Mouse (Mus musculus): ENCODE data around the gene Chrne. TPM values are rescaled to one million over a fixed set of nuclear protein-coding genes. Genes with fewer than 3 reads are reported as not detected.

Gene Chrne
- polyA plus RNA-seq, 1 experiment from 2014 or later: not detected

GRCm38 (mm10) chr11:70638293-70638692 is 19.3 kb upstream of the Chrne start:
- Histone ChIP-seq H3K9ac (no peak overlapping the region), H3K27me3 (ENCODE audit: control insufficient read depth, insufficient read depth, low read length) (no peaks in the 10 kb centered on the region), H3K9me3 (ENCODE audit: control insufficient read depth, low read length) (no peaks in the 10 kb centered on the region), H3K4me3 (replicated peaks; ENCODE audit: low read length) (no peak overlapping the region), H3K4me1 (replicated peaks; ENCODE audit: control insufficient read depth, insufficient read depth, low read length) (no peaks in the 10 kb centered on the region), H3K36me3 (replicated peaks; ENCODE audit: control insufficient read depth, insufficient read depth) (peaks cover 8% of the 10 kb centered on the region; the same call in 1 of the 2 replicates), H3K4me2 (replicated peaks) (no peak overlapping the region), H3K27ac (no peak overlapping the region)
- DNase-seq (ENCODE audit: low spot score) (no peak), ATAC-seq (ENCODE audit: low FRiP score) (no peak)
- 95% methylated on average over 1 of the region's 1 CpGs for WGBS

GRCm38 (mm10) chr11:70637764-70638163 is 18.7 kb upstream of the Chrne start:
- no peak overlapping the region for H3K27ac ChIP-seq
- ATAC-seq (ENCODE audit: low FRiP score): no peak
- no peaks in the 10 kb centered on the region for H3K4me1 ChIP-seq (replicated peaks; ENCODE audit: control insufficient read depth, insufficient read depth, low read length)
- H3K9ac ChIP-seq: no peak overlapping the region
- WGBS: 100% methylated on average over 1 of the region's 1 CpGs
- H3K27me3 ChIP-seq (ENCODE audit: control insufficient read depth, insufficient read depth, low read length): no peaks in the 10 kb centered on the region
- H3K9me3 ChIP-seq (ENCODE audit: control insufficient read depth, low read length): no peaks in the 10 kb centered on the region
- no peak overlapping the region for H3K4me2 ChIP-seq (replicated peaks)
- H3K4me3 ChIP-seq (replicated peaks; ENCODE audit: low read length): no peak overlapping the region
- DNase-seq (ENCODE audit: low spot score): no peak
- peaks cover 3% of the 10 kb centered on the region; the same call in 1 of the 2 replicates for H3K36me3 ChIP-seq (replicated peaks; ENCODE audit: control insufficient read depth, insufficient read depth)

DNA sequence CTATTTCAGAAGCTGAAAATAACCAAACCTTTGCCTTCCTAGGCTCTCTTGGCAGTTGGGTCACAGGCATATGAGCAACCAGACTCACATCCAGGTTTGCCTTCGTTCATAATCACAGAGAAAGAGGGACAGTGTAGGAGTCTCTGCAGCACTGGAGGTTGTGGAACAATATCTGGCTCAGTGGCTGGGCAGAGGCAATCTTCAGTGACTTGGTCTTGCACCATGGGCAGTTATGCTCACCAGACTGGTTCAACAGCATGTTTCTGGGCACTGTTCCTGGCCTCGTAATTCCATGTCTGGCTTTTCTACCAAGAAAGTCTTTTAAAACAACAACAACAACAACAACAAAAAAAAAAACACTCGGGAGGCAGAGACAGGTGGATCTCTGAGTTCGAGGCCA is 16.6 kb upstream of the Chrne start:
- H3K27me3 ChIP-seq (ENCODE audit: control insufficient read depth, insufficient read depth, low read length): no peaks in the 10 kb centered on the region
- no peaks in the 10 kb centered on the region for H3K36me3 ChIP-seq (replicated peaks; ENCODE audit: control insufficient read depth, insufficient read depth)
- H3K27ac ChIP-seq: no peak overlapping the region
- H3K4me1 ChIP-seq (replicated peaks; ENCODE audit: control insufficient read depth, insufficient read depth, low read length): no peaks in the 10 kb centered on the region
- no peaks in the 10 kb centered on the region for H3K9me3 ChIP-seq (ENCODE audit: control insufficient read depth, low read length)
- 86% methylated on average over 4 of the region's 4 CpGs for WGBS
- ATAC-seq (ENCODE audit: low FRiP score): no peak
- H3K9ac ChIP-seq: no peak overlapping the region
- no peak for DNase-seq (ENCODE audit: low spot score)
- no peak overlapping the region for H3K4me2 ChIP-seq (replicated peaks)
- no peak overlapping the region for H3K4me3 ChIP-seq (replicated peaks; ENCODE audit: low read length)

GRCm38 (mm10) chr11:70630129-70630528 is 11.1 kb upstream of the Chrne start:
- DNase-seq (ENCODE audit: low spot score): no peak
- Histone ChIP-seq H3K9me3 (ENCODE audit: control insufficient read depth, low read length) (no peaks in the 10 kb centered on the region), H3K36me3 (replicated peaks; ENCODE audit: control insufficient read depth, insufficient read depth) (no peaks in the 10 kb centered on the region), H3K27ac (no peak overlapping the region), H3K27me3 (ENCODE audit: control insufficient read depth, insufficient read depth, low read length) (no peaks in the 10 kb centered on the region), H3K4me3 (replicated peaks; ENCODE audit: low read length) (no peak overlapping the region), H3K4me2 (replicated peaks) (no peak overlapping the region), H3K4me1 (replicated peaks; ENCODE audit: control insufficient read depth, insufficient read depth, low read length) (no peaks in the 10 kb centered on the region), H3K9ac (no peak overlapping the region)
- ATAC-seq (ENCODE audit: low FRiP score): no peak
- WGBS: 78% methylated on average over 7 of the region's 7 CpGs

GRCm38 (mm10) chr11:70629557-70629956 is 10.5 kb upstream of the Chrne start:
- Histone ChIP-seq H3K4me3 (replicated peaks; ENCODE audit: low read length) (no peak overlapping the region), H3K4me1 (replicated peaks; ENCODE audit: control insufficient read depth, insufficient read depth, low read length) (no peaks in the 10 kb centered on the region), H3K9ac (no peak overlapping the region), H3K27ac (no peak overlapping the region), H3K27me3 (ENCODE audit: control insufficient read depth, insufficient read depth, low read length) (no peaks in the 10 kb centered on the region), H3K4me2 (replicated peaks) (no peak overlapping the region), H3K36me3 (replicated peaks; ENCODE audit: control insufficient read depth, insufficient read depth) (no peaks in the 10 kb centered on the region), H3K9me3 (ENCODE audit: control insufficient read depth, low read length) (no peaks in the 10 kb centered on the region)
- DNase-seq (ENCODE audit: low spot score): no peak
- 59% methylated on average over 5 of the region's 5 CpGs for WGBS
- ATAC-seq (ENCODE audit: low FRiP score): no peak

- Histone ChIP-seq H3K36me3 (replicated peaks; ENCODE audit: control insufficient read depth, insufficient read depth) (no peaks in the 10 kb centered on the region), H3K4me2 (replicated peaks) (no peak overlapping the region), H3K4me3 (replicated peaks; ENCODE audit: low read length) (no peak overlapping the region), H3K4me1 (replicated peaks; ENCODE audit: control insufficient read depth, insufficient read depth, low read length) (no peaks in the 10 kb centered on the region), H3K27me3 (ENCODE audit: control insufficient read depth, insufficient read depth, low read length) (no peaks in the 10 kb centered on the region), H3K9me3 (ENCODE audit: control insufficient read depth, low read length) (no peaks in the 10 kb centered on the region), H3K27ac (no peak overlapping the region), H3K9ac (no peak overlapping the region)
- 81% methylated on average over 2 of the region's 2 CpGs for WGBS
- ATAC-seq (ENCODE audit: low FRiP score) (no peak), DNase-seq (ENCODE audit: low spot score) (no peak)
These were observed 9.4 kb upstream of the Chrne start for GRCm38 (mm10) chr11:70628431-70628830.

- Histone ChIP-seq H3K27ac (no peak overlapping the region), H3K9ac (no peak overlapping the region), H3K4me3 (replicated peaks; ENCODE audit: low read length) (no peak overlapping the region), H3K9me3 (ENCODE audit: control insufficient read depth, low read length) (no peaks in the 10 kb centered on the region), H3K36me3 (replicated peaks; ENCODE audit: control insufficient read depth, insufficient read depth) (no peaks in the 10 kb centered on the region), H3K27me3 (ENCODE audit: control insufficient read depth, insufficient read depth, low read length) (no peaks in the 10 kb centered on the region), H3K4me2 (replicated peaks) (no peak overlapping the region), H3K4me1 (replicated peaks; ENCODE audit: control insufficient read depth, insufficient read depth, low read length) (no peaks in the 10 kb centered on the region)
- ATAC-seq (ENCODE audit: low FRiP score) (no peak), DNase-seq (ENCODE audit: low spot score) (no peak)
- WGBS: 73% methylated on average over 4 of the region's 4 CpGs
These were observed 7.9 kb upstream of the Chrne start for GRCm38 (mm10) chr11:70626877-70627276.

DNA sequence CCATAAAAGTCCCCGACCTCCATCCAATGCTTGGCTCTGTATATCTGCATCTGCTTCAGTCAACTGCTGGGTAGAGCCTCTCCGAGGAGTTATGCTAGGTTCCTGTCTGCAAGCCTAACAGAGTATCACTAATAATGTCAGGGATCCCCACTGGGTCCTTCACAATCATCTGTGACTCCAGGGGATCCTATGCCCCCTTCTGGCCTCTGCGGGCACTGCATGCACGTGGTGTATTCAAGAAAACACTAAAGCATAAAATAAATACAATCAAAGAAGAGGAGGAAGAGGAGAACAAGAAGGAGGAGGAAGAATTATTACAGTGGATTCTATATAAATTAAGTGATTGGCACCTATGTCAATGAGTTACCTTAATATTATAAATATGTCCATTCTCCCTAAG is 6.5 kb upstream of the Chrne start:
- H3K9ac ChIP-seq: no peak overlapping the region
- no peak for ATAC-seq (ENCODE audit: low FRiP score)
- no peaks in the 10 kb centered on the region for H3K9me3 ChIP-seq (ENCODE audit: control insufficient read depth, low read length)
- H3K4me3 ChIP-seq (replicated peaks; ENCODE audit: low read length): no peak overlapping the region
- 47% methylated on average over 4 of the region's 4 CpGs for WGBS
- H3K27me3 ChIP-seq (ENCODE audit: control insufficient read depth, insufficient read depth, low read length): no peaks in the 10 kb centered on the region
- peak; percentile 65 for DNase-seq (ENCODE audit: low spot score)
- H3K4me1 ChIP-seq (replicated peaks; ENCODE audit: control insufficient read depth, insufficient read depth, low read length): no peaks in the 10 kb centered on the region
- no peak overlapping the region for H3K27ac ChIP-seq
- no peaks in the 10 kb centered on the region for H3K36me3 ChIP-seq (replicated peaks; ENCODE audit: control insufficient read depth, insufficient read depth)
- H3K4me2 ChIP-seq (replicated peaks): no peak overlapping the region

GRCm38 (mm10) chr11:70623053-70623742 is 4.2 kb upstream of the Chrne start:
- H3K9ac ChIP-seq: no peak overlapping the region
- DNase-seq (ENCODE audit: low spot score) (no peak), ATAC-seq (ENCODE audit: low FRiP score) (no peak)
- no peaks in the 10 kb centered on the region for H3K4me1 ChIP-seq (replicated peaks; ENCODE audit: control insufficient read depth, insufficient read depth, low read length)
- H3K9me3 ChIP-seq (ENCODE audit: control insufficient read depth, low read length): no peaks in the 10 kb centered on the region
- H3K27ac ChIP-seq: no peak overlapping the region
- WGBS: 84% methylated on average over 10 of the region's 10 CpGs
- no peak overlapping the region for H3K4me3 ChIP-seq (replicated peaks; ENCODE audit: low read length)
- H3K27me3 ChIP-seq (ENCODE audit: control insufficient read depth, insufficient read depth, low read length): no peaks in the 10 kb centered on the region
- no peaks in the 10 kb centered on the region for H3K36me3 ChIP-seq (replicated peaks; ENCODE audit: control insufficient read depth, insufficient read depth)
- H3K4me2 ChIP-seq (replicated peaks): no peak overlapping the region
